Mouse (Mus musculus): ENCODE measurements around the gene Tigd3.

The Tigd3 gene

GRCm38 (mm10) chr19:5881155-5881554 lies 12.8 kb downstream of the Tigd3 start:
- in situ Hi-C loops (cut with MboI, MseI), result no loop called here

GRCm38 (mm10) chr19:5879735-5880134 lies 14.2 kb downstream of the Tigd3 start:
- in situ Hi-C loops (cut with MboI, MseI), result loop anchor here (5.0 to 10.0 kb wide), 2 partner anchors 92 to 95 kb away; no protein-coding TSS in a partner anchor

- in situ Hi-C loops (cut with MboI, MseI), result loop anchor here (5.0 to 10.0 kb wide), 2 partner anchors 92 to 94 kb away; no protein-coding TSS in a partner anchor
Observed at GRCm38 (mm10) chr19:5878916-5879315, 15.0 kb downstream of the Tigd3 start.

- in situ Hi-C loops (cut with MboI, MseI), result loop anchor here (5.0 to 10.0 kb wide), 2 partner anchors 91 to 94 kb away; no protein-coding TSS in a partner anchor
Observed at GRCm38 (mm10) chr19:5878362-5878722, 15.6 kb downstream of the Tigd3 start.

- in situ Hi-C loops (cut with MboI, MseI), result loop anchor here (5.0 to 10.0 kb wide), 2 partner anchors 90 to 93 kb away; no protein-coding TSS in a partner anchor
Observed at GRCm38 (mm10) chr19:5877618-5878361, 16.2 kb downstream of the Tigd3 start, which contains the start of gene Slc25a45. Gene Slc25a45, plus strand, starts transcription at chr19:5877808.

- in situ Hi-C loops (cut with MboI, MseI), result loop anchor here (5.0 to 25.0 kb wide), 3 partner anchors 88 to 1488 kb away; partner anchors contain the start of gene Kdm2a (in 1 of the 2)
Observed at GRCm38 (mm10) chr19:5874969-5875480, 18.9 kb downstream of the Tigd3 start, which contains the start of gene Frmd8. Gene Frmd8, minus strand, starts transcription at chr19:5875274.

- in situ Hi-C loops (cut with MboI, MseI), result loop anchor here (10.0 to 25.0 kb wide), 2 partner anchors 90 to 1487 kb away; partner anchors contain the start of gene Kdm2a (in 1 of the 2)
Observed at GRCm38 (mm10) chr19:5874391-5874968, 19.5 kb downstream of the Tigd3 start.

- in situ Hi-C loops (cut with MboI, MseI), result loop anchor here (10.0 to 25.0 kb wide), 2 partner anchors 88 to 1486 kb away; partner anchors contain the start of gene Kdm2a (in 1 of the 2)
Observed at GRCm38 (mm10) chr19:5872931-5873556, 20.9 kb downstream of the Tigd3 start.

GRCm38 (mm10) chr19:5872528-5872927 lies 21.4 kb downstream of the Tigd3 start:
- in situ Hi-C loops (cut with MboI, MseI), result loop anchor here (10.0 to 25.0 kb wide), 2 partner anchors 88 to 1485 kb away; partner anchors contain the start of gene Kdm2a (in 1 of the 2)

GRCm38 (mm10) chr19:5871683-5872082 lies 22.3 kb downstream of the Tigd3 start:
- in situ Hi-C loops (cut with MboI, MseI), result loop anchor here (10.0 to 25.0 kb wide), 2 partner anchors 87 to 1484 kb away; partner anchors contain the start of gene Kdm2a (in 1 of the 2)

GRCm38 (mm10) chr19:5871273-5871672 lies 22.7 kb downstream of the Tigd3 start:
- in situ Hi-C loops (cut with MboI, MseI), result loop anchor here (10.0 to 25.0 kb wide), 2 partner anchors 86 to 1484 kb away; partner anchors contain the start of gene Kdm2a (in 1 of the 2)

GRCm38 (mm10) chr19:5868096-5868495 lies 25.9 kb downstream of the Tigd3 start:
- in situ Hi-C loops (cut with MboI, MseI), result loop anchor here in 1 of 2 experiments (25.0 kb wide), 1 partner anchor 1481 kb away; the partner anchor contains the start of gene Kdm2a

- in situ Hi-C loops (cut with MboI, MseI), result loop anchor here in 1 of 2 experiments (25.0 kb wide), 1 partner anchor 1478 kb away; the partner anchor contains the start of gene Kdm2a
Observed at GRCm38 (mm10) chr19:5864710-5865398, 29.1 kb downstream of the Tigd3 start.

- in situ Hi-C loops (cut with MboI, MseI), result loop anchor here in 1 of 2 experiments (25.0 kb wide), 1 partner anchor 1476 kb away; the partner anchor contains the start of gene Kdm2a
Observed at GRCm38 (mm10) chr19:5863776-5864175, 30.2 kb downstream of the Tigd3 start.

- in situ Hi-C loops (cut with MboI, MseI), result loop anchor here in 1 of 2 experiments (25.0 kb wide), 1 partner anchor 1475 kb away; the partner anchor contains the start of gene Kdm2a
Observed at GRCm38 (mm10) chr19:5862335-5863085, 31.4 kb downstream of the Tigd3 start.

- in situ Hi-C loops (cut with MboI, MseI), result loop anchor here in 1 of 2 experiments (25.0 kb wide), 1 partner anchor 1469 kb away; the partner anchor contains the start of gene Kdm2a
Observed at GRCm38 (mm10) chr19:5856604-5857003, 37.3 kb downstream of the Tigd3 start.

GRCm38 (mm10) chr19:5852035-5852722 lies 41.8 kb downstream of the Tigd3 start:
- in situ Hi-C loops (cut with MboI, MseI), result loop anchor here in 1 of 2 experiments (5.0 to 25.0 kb wide), 2 partner anchors 35 to 1465 kb away; partner anchors contain the start of gene Kdm2a

- in situ Hi-C loops (cut with MboI, MseI), result loop anchor here in 1 of 2 experiments (5.0 to 25.0 kb wide), 2 partner anchors 36 to 1464 kb away; partner anchors contain the start of gene Kdm2a
Observed at GRCm38 (mm10) chr19:5851481-5851971, 42.4 kb downstream of the Tigd3 start.
